Mouse (Mus musculus) CH12.LX (cell line): Measurements from ENCODE around the gene Ccdc182. TPM values are rescaled to one million over a fixed set of nuclear protein-coding genes. Genes with fewer than 3 reads are reported as not detected.

Source experiments
- DNase-seq: peaks from one replicate; pipeline ENCODE4 v3.0.0-alpha.2; 2013; ENCODE audit errors: extremely low read depth
- H3K27ac ChIP-seq: 2 replicates; pipeline ENCODE4 v1.5.1; 2012; ENCODE audit warnings: low read depth, mild to moderate bottlenecking, control low read depth, moderate library complexity; ENCODE audit not compliant: insufficient read depth
- H3K27me3 ChIP-seq: replicated peaks from 2 replicates; pipeline ENCODE3; 2012; ENCODE audit warnings: inconsistent platforms
- H3K36me3 ChIP-seq, 2 experiments: replicated peaks in 1 of 2; 2 replicates each; pipeline versions ENCODE3 to v1.6.1; 2012; ENCODE audit warnings: inconsistent platforms in 1 of 2, low read length in 1 of 2, mild to moderate bottlenecking in 1 of 2, mixed read lengths in 1 of 2, moderate library complexity in 1 of 2; ENCODE audit not compliant: control insufficient read depth in 1 of 2, insufficient read depth in 1 of 2
- H3K4me1 ChIP-seq, 2 experiments: 2 replicates each; pipeline ENCODE4 v1.6.1; 2012; ENCODE audit warnings: inconsistent platforms in 1 of 2, moderate library complexity in 1 of 2; ENCODE audit not compliant: insufficient read depth in 2 of 2, control insufficient read depth in 1 of 2
- H3K4me2 ChIP-seq: 2 replicates; pipeline ENCODE4 v1.6.1; 2012; ENCODE audit warnings: low read depth, mild to moderate bottlenecking, control low read depth; ENCODE audit not compliant: poor library complexity, insufficient read depth, severe bottlenecking
- H3K4me3 ChIP-seq, 3 experiments: fragments of 150-350 bp in 1 of 3; sonication (generic) in 1 of 3; replicated peaks in 1 of 3; 2 replicates each; pipeline versions ENCODE3 to v1.5.1; 2011 to 2012; ENCODE audit warnings: low read depth in 2 of 3, low read length in 2 of 3, mild to moderate bottlenecking in 2 of 3, moderate library complexity in 2 of 3, control low read depth in 1 of 3, improper control_type of control experiment in 1 of 3, inconsistent platforms in 1 of 3, mixed read lengths in 1 of 3; ENCODE audit not compliant: poor library complexity in 1 of 3
- H3K79me2 ChIP-seq: replicated peaks from 2 replicates; pipeline ENCODE4 v1.6.1; 2012; ENCODE audit warnings: mild to moderate bottlenecking, moderate library complexity; ENCODE audit not compliant: control insufficient read depth, poor library complexity, insufficient read depth, severe bottlenecking; ENCODE audit errors: extremely low read depth
- H3K9ac ChIP-seq: 2 replicates; pipeline ENCODE4 v1.6.1; 2012; ENCODE audit warnings: low read depth, mild to moderate bottlenecking, control low read depth, moderate library complexity; ENCODE audit not compliant: insufficient read depth
- H3K9me3 ChIP-seq: replicated peaks from 2 replicates; pipeline ENCODE3; 2012; ENCODE audit warnings: low read length, inconsistent platforms, mixed read lengths
- CTCF ChIP-seq, 2 experiments: IDR thresholded peaks in 1 of 2; conservative IDR thresholded peaks in 1 of 2; 2 replicates each; pipeline ENCODE4 v1.5.1; 2011 to 2012; ENCODE audit warnings: low read depth in 2 of 2, low read length in 2 of 2, improper control_type of control experiment in 1 of 2, inconsistent platforms in 1 of 2, mild to moderate bottlenecking in 1 of 2, moderate library complexity in 1 of 2
- E2F4 ChIP-seq: IDR thresholded peaks from 2 replicates; pipeline ENCODE4 v1.6.1; 2011; ENCODE audit warnings: low read depth, low read length, improper control_type of control experiment; ENCODE audit not compliant: insufficient replicate concordance
- ELF1 ChIP-seq: IDR thresholded peaks from 2 replicates; pipeline ENCODE4 v1.6.1; 2014; ENCODE audit warnings: low read depth, mild to moderate bottlenecking, inconsistent platforms, low read length, improper control_type of control experiment
- HCFC1 ChIP-seq: IDR thresholded peaks from 2 replicates; pipeline ENCODE4 v1.6.1; 2012; ENCODE audit warnings: low read depth, mild to moderate bottlenecking, inconsistent platforms, low read length, improper control_type of control experiment
- JUND ChIP-seq: conservative IDR thresholded peaks from 2 replicates; pipeline ENCODE4 v1.6.1; 2011; ENCODE audit warnings: low read depth, low read length, improper control_type of control experiment
- KAT2A ChIP-seq: IDR thresholded peaks from 2 replicates; pipeline ENCODE4 v1.6.1; 2012; ENCODE audit warnings: low read length, improper control_type of control experiment, inconsistent platforms; ENCODE audit not compliant: insufficient replicate concordance
- MAZ ChIP-seq: IDR thresholded peaks from 2 replicates; pipeline ENCODE4 v1.6.1; 2012; ENCODE audit warnings: low read depth, mild to moderate bottlenecking, inconsistent platforms, low read length, improper control_type of control experiment, moderate library complexity
- MXI1 ChIP-seq: IDR thresholded peaks from 2 replicates; pipeline ENCODE4 v1.6.1; 2011; ENCODE audit warnings: mild to moderate bottlenecking, low read depth, low read length, improper control_type of control experiment
- NRF1 ChIP-seq: IDR thresholded peaks from 2 replicates; pipeline ENCODE4 v1.6.1; 2014; ENCODE audit warnings: low read depth, mild to moderate bottlenecking, inconsistent platforms, low read length, improper control_type of control experiment, moderate library complexity
- POLR2A ChIP-seq: IDR thresholded peaks from 2 replicates; pipeline ENCODE4 v1.6.1; 2011; ENCODE audit warnings: low read depth, mild to moderate bottlenecking, improper control_type of control experiment, low read length
- POLR2AphosphoS2 ChIP-seq: IDR thresholded peaks from 2 replicates; pipeline ENCODE4 v1.6.1; 2011; ENCODE audit warnings: low read depth, low read length, improper control_type of control experiment
- RAD21 ChIP-seq: IDR thresholded peaks from 2 replicates; pipeline ENCODE4 v1.6.1; 2011; ENCODE audit warnings: low read depth, mild to moderate bottlenecking, low read length, improper control_type of control experiment, moderate library complexity
- SIN3A ChIP-seq: IDR thresholded peaks from 2 replicates; pipeline ENCODE4 v1.6.1; 2012; ENCODE audit warnings: low read length, improper control_type of control experiment, inconsistent platforms
- SMC3 ChIP-seq: IDR thresholded peaks from 2 replicates; pipeline ENCODE4 v1.6.1; 2011; ENCODE audit warnings: low read depth, low read length, improper control_type of control experiment
- TBP ChIP-seq: conservative IDR thresholded peaks from 2 replicates; pipeline ENCODE4 v1.6.1; 2011; ENCODE audit warnings: low read depth, low read length, improper control_type of control experiment
- TCF12 ChIP-seq: IDR thresholded peaks from 2 replicates; pipeline ENCODE4 v1.6.1; 2014; ENCODE audit warnings: low read depth, mild to moderate bottlenecking, inconsistent platforms, low read length, improper control_type of control experiment
- USF1 ChIP-seq: IDR thresholded peaks from 2 replicates; pipeline ENCODE4 v1.6.1; 2014; ENCODE audit warnings: low read depth, mild to moderate bottlenecking, inconsistent platforms, low read length, improper control_type of control experiment
- ZMIZ1 ChIP-seq: IDR thresholded peaks from 2 replicates; pipeline ENCODE4 v1.6.1; 2012; ENCODE audit warnings: low read depth, mild to moderate bottlenecking, inconsistent platforms, low read length, improper control_type of control experiment
- dilution Hi-C: fragments of 300-500 bp; cut with MboI; formaldehyde crosslinking; loops from 2 replicates; pipeline ENCODE4 v1.14.3; 2020; ENCODE audit warnings: low sequenced_read_pairs; ENCODE audit not compliant: extremely low pct_unique_long_range_greater_than_20kb, extremely low pct_ligation_motif_present
- in situ Hi-C: fragments of 300-500 bp; cut with MboI; formaldehyde crosslinking; loops from 3 replicates; pipeline ENCODE4 v1.14.3; 2019; ENCODE audit warnings: low sequenced_read_pairs, low pct_ligation_motif_present, low pct_unique_long_range_greater_than_20kb, mixed read lengths
- polyA plus RNA-seq: library from polyadenylated mRNA; unstranded; fragments of >175 nt; gene quantifications from 2 replicates; pipeline ENCODE4 v1.2.1, GENCODE M21; 2012; ENCODE audit warnings: low read depth; ENCODE audit not compliant: insufficient read length
- total RNA-seq, 2 experiments: library from RNA; depleted of rRNA; stranded (reverse); fragments of 300-350 nt in 1 of 2; fragments of >200 nt in 1 of 2; gene quantifications; 2 replicates each; pipeline ENCODE4 v1.2.3; 2012 to 2014

Ccdc182 gene
- total RNA-seq (2012; rRNA removed), result not detected in 2 replicates
- total RNA-seq (2014; rRNA removed), result not detected in 2 replicates
- not detected in 2 replicates for polyA plus RNA-seq

DNA sequence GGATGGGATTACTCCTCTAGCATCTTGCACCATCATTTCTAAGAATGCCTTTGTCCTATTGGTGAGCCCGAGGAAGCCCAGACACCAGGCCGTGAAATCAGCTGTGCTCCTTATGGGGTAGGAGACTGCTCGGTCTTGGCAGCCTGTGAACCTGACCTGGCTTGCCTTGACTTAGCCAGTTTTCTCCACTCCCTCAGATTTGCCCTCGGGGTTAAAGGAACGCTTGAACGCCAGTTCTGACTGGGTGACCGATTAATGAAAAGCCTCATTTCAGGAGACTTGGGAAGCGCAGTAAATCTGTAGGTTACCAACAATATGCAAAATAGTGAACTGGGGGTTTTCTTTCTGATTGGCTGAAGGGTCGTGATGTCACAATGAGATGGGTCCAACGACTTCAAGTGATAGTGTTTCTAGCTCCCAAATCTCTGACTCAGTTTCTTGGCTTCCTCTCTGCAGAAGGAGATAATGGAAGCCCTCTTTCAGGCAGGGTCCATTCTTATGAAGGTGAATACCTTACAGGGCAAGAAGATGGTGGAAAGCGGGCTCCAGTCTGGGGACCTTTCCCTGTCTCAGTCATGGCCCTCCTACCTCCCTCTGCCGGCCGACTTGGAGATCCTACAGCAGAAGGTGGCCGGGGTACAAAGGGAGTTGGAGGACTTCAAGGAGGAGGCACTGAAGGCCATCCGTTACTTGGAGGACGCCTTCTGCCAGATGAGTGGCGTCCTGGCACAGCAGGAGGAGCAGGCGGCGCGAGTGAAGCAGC lies at the start of gene Ccdc182:
TSS of gene Ccdc182 (plus strand) at position 428 of the 763 bp plus-strand sequence.
- Histone ChIP-seq H3K4me1 (no peaks in the 10 kb centered on the region), H3K27me3 (no peaks in the 10 kb centered on the region), H3K79me2 (no peaks in the 10 kb centered on the region), H3K4me3 (no peak within 1 kb of the TSS), H3K4me2 (no peak within 1 kb of the TSS), H3K9ac (no peak within 1 kb of the TSS), H3K9me3 (no peaks in the 10 kb centered on the region), H3K27ac (no peak within 1 kb of the TSS), H3K36me3 (no peaks in the 10 kb centered on the region)
- TF ChIP-seq POLR2A (no peak), SMC3 (0 out of 2 replicates have a peak, but pooled peaks have one; percentile 11)
- DNase-seq, result no peak
- dilution Hi-C loops (no loop called here), in situ Hi-C loops (loop anchor here (10.0 kb wide), 1 partner anchor 531 kb away; no protein-coding TSS in a partner anchor)

DNA sequence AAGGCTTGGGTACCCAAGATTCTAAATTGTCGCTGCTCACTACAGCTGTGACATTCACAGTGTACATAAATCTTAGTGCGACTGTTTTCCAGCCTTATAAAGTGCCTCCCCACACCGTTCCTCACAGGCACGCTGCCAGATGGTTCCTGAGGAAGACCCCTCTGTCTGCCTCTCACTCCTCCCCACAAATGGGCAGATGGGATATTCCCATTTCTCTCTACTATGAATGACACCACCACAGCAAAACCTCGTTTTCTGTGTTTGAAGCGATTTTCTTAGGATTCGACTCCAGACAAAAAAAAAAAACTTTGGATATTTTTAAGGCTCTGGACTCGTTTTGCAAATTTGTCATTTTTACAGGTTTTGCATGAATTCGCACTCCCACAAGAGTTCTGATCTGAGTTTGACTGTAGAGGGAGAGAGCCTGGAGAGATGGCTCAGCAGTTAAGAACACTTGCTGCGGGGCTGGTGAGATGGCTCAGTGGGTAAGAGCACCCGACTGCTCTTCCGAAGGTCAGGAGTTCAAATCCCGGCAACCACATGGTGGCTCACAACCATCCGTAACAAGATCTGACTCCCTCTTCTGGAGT lies 48.2 kb upstream of the Ccdc182 start:
- dilution Hi-C loops, result no loop called here
- Histone ChIP-seq H3K79me2 (no peaks in the 10 kb centered on the region), H3K36me3 (no peaks in the 10 kb centered on the region), H3K4me3 (no peak overlapping the region), H3K9ac (no peak overlapping the region), H3K9me3 (peaks cover 12% of the 10 kb centered on the region), H3K4me1 (peaks cover 3 to 21% of the 10 kb centered on the region in 2 experiments), H3K4me2 (no peak overlapping the region), H3K27ac (no peak overlapping the region), H3K27me3 (peaks cover 5% of the 10 kb centered on the region)
- TF ChIP-seq KAT2A, result no peak
- no peak for TF ChIP-seq ZMIZ1
- no peak for TF ChIP-seq USF1
- TF ChIP-seq CTCF (conservative IDR thresholded peaks at IDR 0.05 in 1 of 2, IDR thresholded peaks at IDR 0.05 in 1 of 2; ENCODE audit: low read depth in 2 of 2, low read length in 2 of 2), result no peak
- TF ChIP-seq MXI1, result no peak
- TF ChIP-seq ELF1, result no peak
- TF ChIP-seq E2F4, result no peak
- no peak for TF ChIP-seq SIN3A
- in situ Hi-C loops, result no loop called here
- DNase-seq, result no peak

DNA sequence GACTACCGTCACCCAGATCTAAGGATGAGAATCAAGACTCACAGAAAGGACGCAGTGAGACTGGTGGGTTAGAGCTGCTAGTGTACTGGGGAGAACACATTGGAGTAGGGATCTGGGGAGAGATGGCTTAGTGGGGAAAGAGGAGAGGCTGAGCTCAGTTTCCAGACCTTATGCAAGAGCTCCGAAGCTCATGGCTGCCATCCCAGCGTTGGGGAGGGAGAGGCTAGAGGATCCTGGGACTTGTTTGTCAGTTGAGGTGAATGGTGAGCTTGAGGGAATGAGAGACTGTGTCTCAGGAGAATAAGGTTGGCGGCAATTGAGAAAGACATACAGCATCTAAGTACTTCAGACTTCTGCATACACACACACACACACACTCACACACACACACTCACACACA lies 45.2 kb upstream of the Ccdc182 start:
- TF ChIP-seq TBP, result no peak
- TF ChIP-seq JUND, result no peak
- no peak for TF ChIP-seq RAD21
- TF ChIP-seq TCF12, result no peak
- no peak for TF ChIP-seq HCFC1
- TF ChIP-seq POLR2AphosphoS2, result no peak
- TF ChIP-seq MAZ, result no peak
- no peak for TF ChIP-seq NRF1
- TF ChIP-seq, all 38 proteins: peak for 0
- dilution Hi-C loops, result no loop called here
- no peak overlapping the region for H3K4me2 ChIP-seq

More for the DNA sequence above, 45.2 kb upstream of the Ccdc182 start:
- Histone ChIP-seq H3K9ac (no peak overlapping the region), H3K4me3 (no peak overlapping the region), H3K4me1 (peaks cover 4 to 16% of the 10 kb centered on the region in 2 experiments), H3K79me2 (no peaks in the 10 kb centered on the region), H3K27ac (no peak overlapping the region), H3K27me3 (peaks cover 8% of the 10 kb centered on the region), H3K36me3 (no peaks in the 10 kb centered on the region), H3K9me3 (peaks cover 12% of the 10 kb centered on the region)
- in situ Hi-C loops, result no loop called here
- DNase-seq, result no peak
